Comparison of ENCODE assay signal across 25 mouse cellular contexts in the genomic region with DNA sequence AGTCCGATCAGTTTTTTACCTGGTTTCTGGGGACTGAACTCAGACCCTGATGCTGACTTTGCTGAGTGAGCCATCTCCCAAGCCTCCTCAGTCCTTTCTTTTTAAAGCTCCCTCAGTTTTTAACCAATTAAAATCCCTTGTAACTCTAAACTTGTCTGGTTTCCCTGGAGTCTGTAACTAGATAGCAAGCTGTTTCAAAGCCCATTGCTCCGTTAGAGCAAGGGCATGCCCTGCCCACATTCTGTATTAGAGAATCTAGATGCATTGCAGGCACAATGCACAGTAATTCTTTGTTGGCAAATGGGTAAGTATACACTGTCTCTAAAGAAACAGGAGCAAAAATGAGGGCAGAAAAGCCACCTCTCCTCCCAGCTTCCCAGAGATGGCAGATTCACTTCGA.
DNase-seq lines count a peak whose midpoint lies in the region; ATAC-seq lines count a peak whose summit lies in the region.
"Had no signal": no experiment of that assay in that cellular context is flagged by ENCODE, and none has a peak within 500 bp of the region (broad histone marks: within the 10 kb centered on the region; RNA-seq: fewer than 3 reads in every experiment).

No protein-coding gene starts in this region.

- intact Hi-C loops in heart, postnatal 14 days (cut with DNase I), result no loop called here

- no peak overlapping the region for H3K9ac ChIP-seq in kidney, embryonic 16.5 days (replicated peaks; ENCODE audit: low read length)
- H3K9ac ChIP-seq: embryonic facial prominence, embryonic 15.5 days; forebrain, postnatal 0 days; heart, embryonic 12.5 days; heart, embryonic 15.5 days; hindbrain, embryonic 14.5 days had no signal

- no peaks in the 10 kb centered on the region for H3K36me3 ChIP-seq in kidney, embryonic 16.5 days (ENCODE audit: insufficient read depth, low read length)
- H3K36me3 ChIP-seq: embryonic facial prominence, embryonic 15.5 days; heart, embryonic 12.5 days; heart, embryonic 15.5 days had no signal

- DNase-seq in embryo, embryonic 10 days (ENCODE audit: low spot score), result peak; percentile 23
- no peak for DNase-seq in embryo, embryonic 9.5 days (ENCODE audit: extremely low spot score)
- DNase-seq in heart, adult 11 months, result peak; percentile 28
- DNase-seq in heart, postnatal 14 days, result no peak
- no peak for DNase-seq in kidney, postnatal 36 days
- no peak for DNase-seq in thymus, postnatal 36 days
- DNase-seq: adrenal gland, postnatal 10 days; adrenal gland, postnatal 36 days; cerebellum, adult 18-20 months; cerebellum, adult 9-10 months; cerebellum, postnatal 14 days; forebrain, postnatal 0 days; gastrocnemius, adult 2 months; gastrocnemius, postnatal 14 days; heart, adult 18-20 months; heart, postnatal 10 days; heart, postnatal 4 days had no signal

- H3K4me2 ChIP-seq in kidney, embryonic 16.5 days (replicated peaks; ENCODE audit: low read depth, low read length), result no peak overlapping the region
- H3K4me2 ChIP-seq: embryonic facial prominence, embryonic 15.5 days; heart, embryonic 12.5 days; heart, embryonic 15.5 days; hindbrain, embryonic 14.5 days had no signal

- peak; percentile 51; the same call in 1 of the 2 replicates for ATAC-seq in kidney, embryonic 16.5 days (ENCODE audit: low FRiP score, low TSS enrichment)
- ATAC-seq: forebrain, embryonic 14.5 days; forebrain, postnatal 0 days; hindbrain, postnatal 0 days; Patski had no signal

- H3K27me3 ChIP-seq in kidney, embryonic 16.5 days (ENCODE audit: insufficient read depth, low read length), result no peaks in the 10 kb centered on the region
- H3K27me3 ChIP-seq: embryonic facial prominence, embryonic 15.5 days; heart, embryonic 12.5 days; heart, embryonic 15.5 days; Patski had no signal

- H3K4me3 ChIP-seq in kidney, embryonic 16.5 days (ENCODE audit: low read length), result no peak overlapping the region
- H3K4me3 ChIP-seq: embryonic facial prominence, embryonic 15.5 days; gastrocnemius, adult 2 months; heart, embryonic 12.5 days; heart, embryonic 15.5 days had no signal

- no peak overlapping the region for H3K27ac ChIP-seq in kidney, embryonic 16.5 days (ENCODE audit: low read length)
- H3K27ac ChIP-seq: embryonic facial prominence, embryonic 15.5 days; gastrocnemius, adult 2 months; heart, embryonic 15.5 days; hindbrain, embryonic 14.5 days; hindbrain, postnatal 0 days had no signal

- WGBS in kidney, embryonic 16.5 days, result 37% methylated on average over 3 of the region's 3 CpGs

- H3K9me3 ChIP-seq in kidney, embryonic 16.5 days (ENCODE audit: low read length), result no peaks in the 10 kb centered on the region
- H3K9me3 ChIP-seq: embryonic facial prominence, embryonic 15.5 days; heart, embryonic 12.5 days; heart, embryonic 15.5 days had no signal

- no peaks in the 10 kb centered on the region; the same call in 1 of the 2 replicates for H3K4me1 ChIP-seq in kidney, embryonic 16.5 days (ENCODE audit: insufficient read depth, low read length)
- H3K4me1 ChIP-seq: embryonic facial prominence, embryonic 15.5 days had no signal

Comparison
In these comparisons a context has a peak if more than half of its experiments do, and no peak if none do; other contexts are left out.
1. DNase-seq: peak in embryo, embryonic 10 days (single experiment) and heart, adult 11 months (single experiment); none in embryo, embryonic 9.5 days (single experiment), heart, postnatal 14 days (0 of 2), kidney, postnatal 36 days (0 of 2) and thymus, postnatal 36 days (0 of 2).